Mouse (Mus musculus) hindbrain, embryonic 16.5 days (tissue): ENCODE data around the gene Ube2o. TPM values are rescaled to one million over a fixed set of nuclear protein-coding genes. Genes with fewer than 3 reads are reported as not detected.

Experiments
- ATAC-seq: fragments of 200-750 bp; cut with Nextera tagmentation; 2 replicates; pipeline ENCODE4 v1.8.0; 2017; ENCODE audit warnings: moderate TSS enrichment, moderate library complexity
- H3K27ac ChIP-seq: fragments of 300-500 bp; sonication (generic); 2 replicates; pipeline ENCODE4 v1.5.1; 2014; ENCODE audit warnings: low read depth, mild to moderate bottlenecking, control low read depth, low read length, moderate library complexity
- H3K27me3 ChIP-seq: fragments of 300-500 bp; sonication (generic); replicated peaks from 2 replicates; pipeline ENCODE4 v1.6.1; 2014; ENCODE audit warnings: low read length; ENCODE audit not compliant: control insufficient read depth, insufficient read depth
- H3K36me3 ChIP-seq: fragments of 300-500 bp; sonication (generic); 2 replicates; pipeline ENCODE4 v1.6.1; 2014; ENCODE audit warnings: mild to moderate bottlenecking, low read length, moderate library complexity, mixed read lengths; ENCODE audit not compliant: control insufficient read depth, insufficient read depth
- H3K4me1 ChIP-seq: fragments of 300-500 bp; sonication (generic); 2 replicates; pipeline ENCODE4 v1.6.1; 2014; ENCODE audit warnings: low read depth, low read length; ENCODE audit not compliant: control insufficient read depth, insufficient read depth
- H3K4me2 ChIP-seq: fragments of 300-500 bp; sonication (generic); 2 replicates; pipeline ENCODE4 v1.6.1; 2014; ENCODE audit warnings: mild to moderate bottlenecking, low read length, control low read depth, moderate library complexity
- H3K4me3 ChIP-seq: fragments of 300-500 bp; sonication (generic); 2 replicates; pipeline ENCODE4 v1.5.1; 2014; ENCODE audit warnings: mild to moderate bottlenecking, low read length, control low read depth, moderate library complexity
- H3K9ac ChIP-seq: fragments of 300-500 bp; sonication (generic); 2 replicates; pipeline ENCODE4 v1.6.1; 2014; ENCODE audit warnings: low read depth, mild to moderate bottlenecking, control low read depth, low read length, moderate library complexity
- H3K9me3 ChIP-seq: fragments of 300-500 bp; sonication (generic); 2 replicates; pipeline ENCODE4 v1.6.1; 2014; ENCODE audit warnings: mild to moderate bottlenecking, low read length, moderate library complexity; ENCODE audit not compliant: control insufficient read depth
- WGBS: fragments of 180-500 bp; shearing (Covaris S2); extraction: QIAGEN DNeasy Blood & Tissue Kit; methylation state at CpG from one replicate; pipeline ENCODE4 v1.1.7; 2014; 5-methylcytosine and 5-hydroxymethylcytosine counted together
- polyA plus RNA-seq: library from polyadenylated mRNA; unstranded; fragments of >200 nt; fragmentation: Nextera tagmentation; extraction: Ambion mirVana; gene quantifications from 2 replicates; pipeline ENCODE4 v1.2.1, GENCODE M21; 2015

Ube2o gene
- polyA plus RNA-seq, 1 experiment from 2014 or later = 16.4 TPM

DNA sequence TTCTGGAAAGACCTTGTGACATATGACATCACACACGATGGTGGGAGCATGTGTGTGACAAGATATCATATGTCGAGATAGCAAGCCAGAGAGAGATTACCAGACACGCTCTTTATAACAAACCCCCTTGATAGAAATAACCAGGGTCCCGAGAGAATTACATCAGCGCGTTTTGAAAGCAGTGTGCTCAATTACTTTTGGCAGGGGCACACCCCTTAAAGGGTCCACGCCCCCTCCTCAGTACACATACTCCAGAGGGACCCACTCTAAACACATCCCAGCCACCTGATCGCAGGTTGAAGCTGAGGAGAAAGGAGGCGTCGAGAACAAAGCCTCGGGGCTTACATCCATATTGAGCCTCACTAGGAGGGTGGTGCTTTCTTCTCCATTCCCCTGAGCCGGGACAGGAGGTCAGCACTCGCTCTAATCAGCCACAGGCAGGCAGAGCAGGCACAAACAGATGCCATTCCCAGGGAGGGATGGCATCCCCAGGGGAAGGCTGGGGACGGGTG is 7.8 kb upstream of the Ube2o start:
- Histone ChIP-seq H3K4me3 (no peak overlapping the region), H3K9ac (peak overlapping the region; percentile 53), H3K9me3 (no peaks in the 10 kb centered on the region), H3K27me3 (no peaks in the 10 kb centered on the region), H3K4me2 (peak overlapping the region; percentile 34), H3K36me3 (no peaks in the 10 kb centered on the region), H3K4me1 (peaks cover 15% of the 10 kb centered on the region), H3K27ac (peak overlapping the region; percentile 63; the same call in 1 of the 2 replicates)
- 0 out of 2 replicates have a peak, but pooled peaks have one; percentile 12 for ATAC-seq
- 15% methylated on average over 14 of the region's 14 CpGs for WGBS

DNA sequence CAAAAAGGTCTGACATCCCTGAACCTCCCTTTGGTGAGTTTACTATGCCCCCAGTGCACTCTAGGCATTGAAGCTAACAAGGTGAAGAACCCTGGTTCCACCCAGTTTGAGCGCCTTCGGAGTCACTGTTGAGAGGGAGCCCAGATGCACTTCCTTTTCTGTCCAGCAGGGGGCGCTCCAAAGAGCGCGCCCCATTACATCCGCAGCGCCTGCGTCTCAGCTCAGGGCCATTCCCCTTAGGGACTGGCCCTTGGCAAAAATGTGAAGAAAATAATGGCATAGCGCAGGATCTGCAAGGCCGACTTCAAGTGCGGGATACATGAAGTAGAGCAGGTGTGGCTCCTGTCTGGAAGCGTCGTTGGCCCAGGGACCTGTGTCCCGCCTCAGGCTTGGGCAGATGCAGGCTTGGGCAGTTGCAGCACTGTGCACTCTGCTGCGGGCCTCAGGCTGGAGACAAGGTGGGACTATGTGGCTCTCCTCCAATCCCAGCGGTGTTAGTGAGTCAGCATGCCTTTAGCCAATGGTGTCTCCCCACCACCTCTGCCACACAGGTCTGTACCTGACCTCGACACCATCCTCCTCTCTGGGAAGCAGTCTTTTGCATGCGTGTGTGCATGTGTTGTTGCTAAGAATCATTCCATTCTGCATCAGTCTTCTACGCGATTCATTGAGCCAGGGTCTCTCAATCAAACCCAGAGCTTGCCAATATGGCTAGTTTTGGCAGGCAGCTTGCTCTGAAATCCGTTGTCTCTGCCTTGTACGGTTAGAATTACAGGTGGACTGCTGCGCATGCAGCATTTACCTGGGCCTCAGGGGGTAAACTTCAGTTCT is 5.8 kb upstream of the Ube2o start:
- Histone ChIP-seq H3K9me3 (no peaks in the 10 kb centered on the region), H3K27ac (peak overlapping the region; percentile 11; the same call in 1 of the 2 replicates), H3K27me3 (no peaks in the 10 kb centered on the region), H3K36me3 (no peaks in the 10 kb centered on the region), H3K9ac (peak overlapping the region; percentile 16), H3K4me1 (peaks cover 10% of the 10 kb centered on the region), H3K4me3 (peak overlapping the region; percentile 26), H3K4me2 (peak overlapping the region; percentile 50)
- ATAC-seq = peak; percentile 61
- WGBS = 20% methylated on average over 23 of the region's 23 CpGs

GRCm38 (mm10) chr11:116586310-116586709 is 5.1 kb upstream of the Ube2o start, which contains the start of gene Aanat:
Gene Aanat (plus strand): TSS chr11:116586432.
- no peak for ATAC-seq
- H3K27ac ChIP-seq = peak within 1 kb of the TSS; percentile 11; the same call in 1 of the 2 replicates
- H3K9me3 ChIP-seq = no peaks in the 10 kb centered on the region
- H3K4me1 ChIP-seq = peaks cover 10% of the 10 kb centered on the region
- H3K4me2 ChIP-seq = peak within 1 kb of the TSS; percentile 50
- no peaks in the 10 kb centered on the region for H3K36me3 ChIP-seq
- no peaks in the 10 kb centered on the region for H3K27me3 ChIP-seq
- 61% methylated on average over 5 of the region's 5 CpGs for WGBS
- H3K9ac ChIP-seq = peak within 1 kb of the TSS; percentile 16
- peak within 1 kb of the TSS; percentile 26 for H3K4me3 ChIP-seq

DNA sequence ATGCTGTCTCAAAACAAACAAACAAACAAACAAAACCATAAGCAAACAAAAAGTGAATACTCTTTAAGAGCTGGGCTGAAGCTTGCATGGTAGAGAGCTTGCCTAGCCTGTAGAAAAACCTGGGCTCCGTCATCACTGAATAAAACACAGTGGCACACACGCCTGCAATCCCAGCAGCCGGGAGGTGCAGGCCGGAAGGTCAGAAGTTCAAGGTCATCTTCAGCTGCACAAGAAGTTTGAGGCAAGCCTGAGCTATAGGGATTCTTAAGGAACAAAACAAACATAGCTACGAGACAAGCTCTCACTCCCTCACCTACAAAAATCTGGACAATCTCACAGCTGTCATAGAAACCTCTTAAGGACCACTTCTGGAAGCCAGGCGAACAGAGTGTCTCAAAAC is 4.4 kb upstream of the Ube2o start:
- Histone ChIP-seq H3K9ac (no peak overlapping the region), H3K9me3 (no peaks in the 10 kb centered on the region), H3K36me3 (no peaks in the 10 kb centered on the region), H3K4me2 (no peak overlapping the region), H3K4me1 (peaks cover 10% of the 10 kb centered on the region), H3K27me3 (no peaks in the 10 kb centered on the region), H3K4me3 (no peak overlapping the region), H3K27ac (no peak overlapping the region)
- WGBS = 87% methylated on average over 6 of the region's 6 CpGs
- no peak for ATAC-seq

- Histone ChIP-seq H3K27me3 (no peaks in the 10 kb centered on the region), H3K27ac (peak overlapping the region; percentile 93), H3K4me1 (peaks cover 28% of the 10 kb centered on the region), H3K4me2 (peak overlapping the region; percentile 76), H3K9me3 (no peaks in the 10 kb centered on the region), H3K9ac (peak overlapping the region; percentile 99), H3K4me3 (peak overlapping the region; percentile 100), H3K36me3 (no peaks in the 10 kb centered on the region)
- under 1% methylated on average over 78 of the region's 91 CpGs for WGBS
- peak; percentile 73 for ATAC-seq
Measured at GRCm38 (mm10) chr11:116580711-116581375, 404 bp downstream of the Ube2o start.

DNA sequence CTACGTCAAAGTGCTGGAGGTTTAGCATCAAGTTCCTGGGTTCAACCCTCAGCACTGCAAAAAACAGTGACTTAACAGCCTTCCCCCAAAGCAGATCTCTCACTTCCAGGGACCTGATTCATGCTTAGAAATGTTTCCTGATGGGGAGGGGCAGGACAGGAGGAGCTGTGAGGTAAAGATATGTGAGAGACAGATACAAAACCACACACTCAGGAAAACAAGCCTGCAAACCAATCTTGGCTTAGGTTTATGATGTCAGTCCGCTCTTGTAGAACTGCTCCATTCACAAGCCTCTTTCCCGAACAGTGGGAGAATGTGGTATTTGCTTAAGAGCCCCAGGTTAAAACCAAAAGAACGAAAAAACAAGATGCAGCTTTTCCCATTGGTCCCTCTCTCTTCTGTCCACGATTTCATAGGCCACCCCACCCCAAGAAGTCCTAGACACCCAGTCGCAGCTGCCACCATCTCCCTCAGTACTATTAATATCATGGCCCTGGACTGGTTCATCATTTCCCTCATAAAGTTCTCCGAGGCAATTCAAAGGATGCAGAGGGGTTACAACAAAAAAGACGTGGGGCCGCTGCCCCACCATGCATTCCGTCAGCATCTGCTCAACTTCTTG is 1.1 kb downstream of the Ube2o start:
- WGBS = 20% methylated on average over 10 of the region's 10 CpGs
- Histone ChIP-seq H3K27ac (peak overlapping the region; percentile 93), H3K9ac (peak overlapping the region; percentile 99), H3K4me2 (peak overlapping the region; percentile 76), H3K36me3 (no peaks in the 10 kb centered on the region), H3K9me3 (no peaks in the 10 kb centered on the region), H3K4me3 (peak overlapping the region; percentile 100), H3K27me3 (no peaks in the 10 kb centered on the region), H3K4me1 (peaks cover 33% of the 10 kb centered on the region)
- no peak for ATAC-seq

GRCm38 (mm10) chr11:116579280-116579679 is 2.0 kb downstream of the Ube2o start:
- Histone ChIP-seq H3K27me3 (no peaks in the 10 kb centered on the region), H3K9me3 (no peaks in the 10 kb centered on the region), H3K4me1 (peaks cover 41% of the 10 kb centered on the region), H3K4me2 (peak overlapping the region; percentile 76), H3K36me3 (no peaks in the 10 kb centered on the region), H3K4me3 (no peak overlapping the region), H3K27ac (no peak overlapping the region), H3K9ac (no peak overlapping the region)
- no peak for ATAC-seq
- 94% methylated on average over 3 of the region's 3 CpGs for WGBS

DNA sequence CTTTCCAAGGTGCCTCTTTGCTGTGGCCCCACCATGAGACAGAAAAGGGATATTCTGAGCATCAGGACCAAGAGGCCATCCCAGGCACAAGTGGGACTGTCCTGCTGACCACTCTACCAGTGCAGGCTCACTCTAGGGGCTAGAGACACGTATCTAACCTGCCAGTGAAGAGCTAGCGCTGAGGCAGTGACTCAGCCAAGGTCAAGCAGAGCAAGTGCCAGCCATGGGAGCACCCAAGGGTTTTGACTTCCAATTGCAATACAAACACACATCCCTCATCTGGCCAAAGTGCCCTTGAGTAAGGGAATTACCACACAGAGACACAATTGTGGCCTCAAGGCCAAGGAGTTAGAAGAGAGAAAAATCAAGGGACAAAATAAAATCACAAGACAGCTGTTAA is 5.9 kb downstream of the Ube2o start:
- no peak overlapping the region for H3K9ac ChIP-seq
- H3K4me2 ChIP-seq = no peak overlapping the region
- WGBS = 80% methylated on average over 2 of the region's 2 CpGs
- no peak overlapping the region for H3K4me3 ChIP-seq
- H3K36me3 ChIP-seq = no peaks in the 10 kb centered on the region
- H3K9me3 ChIP-seq = no peaks in the 10 kb centered on the region
- no peak overlapping the region for H3K27ac ChIP-seq
- no peaks in the 10 kb centered on the region for H3K27me3 ChIP-seq
- H3K4me1 ChIP-seq = peaks cover 53% of the 10 kb centered on the region
- ATAC-seq = no peak

DNA sequence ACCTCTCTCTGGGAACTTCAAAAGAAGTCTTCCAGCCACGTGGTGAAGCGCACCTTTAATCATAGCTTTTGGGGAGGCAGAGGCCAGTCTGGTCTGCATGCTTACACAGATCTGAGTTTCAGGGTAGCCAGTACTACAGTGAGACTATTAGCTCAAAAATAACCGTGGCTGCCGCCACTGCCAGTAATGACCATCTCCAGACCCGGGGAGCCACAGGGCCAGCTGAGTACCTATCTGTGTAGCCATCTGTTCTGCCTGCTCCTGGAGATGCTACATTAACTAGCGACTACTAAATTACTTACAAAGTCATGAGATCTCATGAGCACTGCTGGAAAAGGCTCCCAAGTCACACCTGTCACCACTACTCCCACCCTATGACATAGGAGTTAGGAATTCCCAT is 6.3 kb downstream of the Ube2o start:
- WGBS = 48% methylated on average over 6 of the region's 6 CpGs
- Histone ChIP-seq H3K4me3 (no peak overlapping the region), H3K4me1 (peaks cover 50% of the 10 kb centered on the region), H3K27me3 (no peaks in the 10 kb centered on the region), H3K27ac (no peak overlapping the region), H3K9ac (no peak overlapping the region), H3K9me3 (no peaks in the 10 kb centered on the region), H3K36me3 (no peaks in the 10 kb centered on the region), H3K4me2 (no peak overlapping the region)
- no peak for ATAC-seq
